Mouse (Mus musculus): ENCODE results near the gene Snhg11.
A peak's percentile ranks its signal among the peaks of the same experiment; 100 is the strongest.
"Not testable (repeated sequence)": the region's sequence is repeated elsewhere in the genome, so short reads cannot be mapped to it uniquely, and the experiment has no call there.

Gene Snhg11

DNA sequence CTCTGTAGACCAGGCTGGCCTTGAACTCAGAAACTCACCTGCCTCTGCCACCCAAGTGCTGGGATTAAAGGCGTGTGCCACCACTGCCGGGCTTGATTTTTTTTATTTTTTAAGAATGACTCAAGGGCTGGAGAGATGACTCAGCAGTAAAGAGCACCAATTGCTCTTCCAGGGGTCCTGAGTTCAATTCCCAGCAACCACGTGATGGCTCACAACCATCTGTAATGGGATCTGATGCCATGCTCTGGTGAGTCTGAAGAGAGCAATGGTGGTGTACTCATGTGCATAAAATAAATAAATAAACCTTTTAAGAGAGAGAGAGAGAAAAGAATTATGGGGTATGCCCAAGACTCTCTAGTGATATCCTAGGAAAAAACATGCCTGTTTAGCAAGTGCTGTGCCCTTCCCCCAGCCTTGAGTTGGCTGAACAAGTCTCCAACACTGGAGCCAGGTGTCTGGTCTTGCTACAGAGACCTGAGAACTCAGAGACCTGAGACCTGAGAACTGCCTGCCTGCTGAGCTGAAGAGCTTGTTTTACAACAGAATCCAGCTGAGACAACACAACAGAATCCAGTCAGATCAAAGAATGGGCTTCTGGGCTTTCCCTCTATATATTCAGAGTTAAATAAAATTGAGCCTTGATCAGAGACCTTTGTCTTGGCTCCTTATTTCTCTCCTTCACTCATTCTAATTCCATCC, 5.8 kb upstream of the Snhg11 start:
- no peak for DNase-seq

DNA sequence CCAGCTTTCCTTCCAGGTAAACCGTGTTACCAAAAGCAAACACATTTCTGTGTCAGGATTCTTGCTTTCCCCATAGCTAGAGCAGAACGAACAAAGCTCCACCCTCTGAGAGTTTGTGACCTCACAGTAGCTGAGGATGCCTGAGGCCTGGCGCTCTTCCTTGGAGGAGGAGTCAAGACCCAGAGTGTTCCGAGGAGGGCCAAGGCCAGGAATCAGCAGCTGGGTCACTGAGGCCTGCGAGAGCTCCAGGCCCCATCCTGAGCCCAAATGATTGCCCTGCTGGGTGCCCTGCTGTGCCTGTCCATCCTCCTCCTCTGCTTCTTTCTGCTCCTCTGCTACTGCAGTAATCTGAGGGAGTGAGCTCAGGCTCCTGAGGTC, 5.3 kb upstream of the Snhg11 start:
- DNase-seq = no peak

DNA sequence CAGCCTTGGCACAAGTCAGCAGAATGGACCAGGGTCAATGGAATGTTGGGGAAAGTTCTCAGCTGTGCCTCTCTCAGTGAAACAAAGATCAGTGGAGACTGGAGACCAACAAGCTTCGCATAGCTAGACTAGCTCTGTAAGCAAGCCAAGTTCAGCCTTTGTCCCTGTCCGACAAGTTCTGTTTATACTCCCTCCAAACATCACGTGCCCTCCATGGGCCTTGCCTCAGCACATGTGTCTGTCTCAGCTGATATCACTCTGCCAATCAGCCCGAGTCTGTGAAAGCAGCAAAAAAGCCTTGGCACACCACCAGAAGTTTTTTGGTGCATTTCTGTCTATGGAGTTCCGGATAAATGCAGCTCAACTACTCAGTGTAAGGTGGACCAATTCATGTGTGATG, 2.4 kb upstream of the Snhg11 start:
- no peak for DNase-seq

DNA sequence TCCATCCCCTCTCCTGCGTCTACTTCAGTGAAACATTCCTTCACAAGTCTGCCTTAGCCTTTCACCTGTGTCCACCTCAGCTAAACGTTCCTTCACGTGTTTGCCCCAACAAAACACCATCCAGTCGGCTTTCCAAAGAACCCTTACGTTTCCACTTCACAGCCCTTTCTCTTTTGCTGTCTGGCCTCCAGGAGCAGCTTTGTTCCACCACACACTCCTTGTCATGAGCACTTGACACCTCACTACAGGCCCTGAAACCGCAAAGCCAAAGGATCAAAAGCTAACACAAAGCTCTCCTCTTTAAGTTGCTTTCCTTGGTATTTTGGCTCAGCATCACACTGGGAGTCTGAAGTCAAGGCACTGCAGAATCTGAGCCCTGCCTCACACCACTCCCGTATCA, 1.9 kb upstream of the Snhg11 start:
- no peak for DNase-seq

DNA sequence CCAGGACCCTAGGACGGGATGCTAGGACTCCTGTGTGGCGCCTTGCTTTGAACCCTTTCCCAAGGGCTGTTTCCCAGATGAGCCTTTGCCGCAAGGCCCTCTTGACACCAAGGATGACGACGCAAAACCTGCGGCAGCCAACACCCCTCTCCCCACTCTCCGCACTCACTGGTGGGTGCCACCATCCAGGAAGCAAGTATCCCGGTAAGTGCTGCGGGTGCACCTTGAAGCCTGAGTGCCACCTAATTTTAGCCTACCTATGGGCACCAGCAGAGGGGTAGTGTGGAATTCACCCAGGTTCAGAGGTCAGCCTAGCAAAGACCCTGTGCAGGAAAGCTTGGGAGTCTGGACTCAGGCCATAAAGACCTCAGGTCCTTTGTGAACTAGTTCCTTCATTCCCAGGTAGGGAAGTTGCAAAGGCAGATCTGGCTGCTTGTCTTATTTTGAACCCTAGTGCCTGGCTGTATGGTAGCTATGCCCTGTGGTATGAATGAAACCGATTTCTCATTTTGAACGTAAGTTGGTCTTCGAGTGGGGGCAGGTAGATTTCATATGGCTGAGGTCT, 767 bp downstream of the Snhg11 start:
- peak; percentile 24 to 36 for DNase-seq

DNA sequence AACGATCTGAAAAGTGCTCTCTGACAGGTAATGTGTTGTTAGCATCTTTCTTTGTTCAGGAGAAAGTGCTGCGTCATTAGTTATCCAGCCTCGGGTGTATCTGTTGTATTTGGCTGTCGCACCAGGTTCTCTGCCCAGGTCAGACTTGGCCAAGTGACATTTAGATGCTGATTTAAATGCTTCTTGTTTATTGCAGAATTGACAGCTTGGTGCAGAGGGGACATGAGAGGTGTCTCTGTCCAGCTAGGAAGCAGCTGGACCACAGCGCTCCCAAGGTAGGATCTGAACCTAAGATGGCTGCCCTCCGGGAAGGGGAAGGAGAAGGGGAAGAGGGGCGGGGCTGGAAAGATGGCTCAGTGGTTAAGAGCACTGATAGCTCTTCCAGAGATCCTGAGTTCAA, 1.4 kb downstream of the Snhg11 start:
- DNase-seq = peak; percentile 35 to 43

DNA sequence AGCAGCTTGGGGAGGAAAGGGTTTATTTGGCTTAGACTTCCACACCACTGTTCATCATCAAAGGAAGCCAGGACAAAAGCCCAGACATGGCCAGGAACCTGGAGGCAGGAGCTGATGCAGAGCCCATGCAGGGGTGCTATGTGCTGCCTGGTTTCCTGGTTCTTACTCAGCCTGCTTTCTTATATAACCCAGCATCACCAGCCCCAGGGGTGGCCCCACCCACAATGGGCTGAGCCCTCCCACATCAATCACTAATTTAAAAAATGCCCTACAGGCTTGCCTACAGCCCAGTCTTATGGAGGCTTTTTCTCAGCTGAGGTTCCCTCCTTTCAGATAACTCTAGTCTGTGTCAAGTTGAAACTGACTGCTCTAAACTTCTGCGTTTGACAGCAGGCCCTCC, 2.4 kb downstream of the Snhg11 start:
- no peak for DNase-seq

DNA sequence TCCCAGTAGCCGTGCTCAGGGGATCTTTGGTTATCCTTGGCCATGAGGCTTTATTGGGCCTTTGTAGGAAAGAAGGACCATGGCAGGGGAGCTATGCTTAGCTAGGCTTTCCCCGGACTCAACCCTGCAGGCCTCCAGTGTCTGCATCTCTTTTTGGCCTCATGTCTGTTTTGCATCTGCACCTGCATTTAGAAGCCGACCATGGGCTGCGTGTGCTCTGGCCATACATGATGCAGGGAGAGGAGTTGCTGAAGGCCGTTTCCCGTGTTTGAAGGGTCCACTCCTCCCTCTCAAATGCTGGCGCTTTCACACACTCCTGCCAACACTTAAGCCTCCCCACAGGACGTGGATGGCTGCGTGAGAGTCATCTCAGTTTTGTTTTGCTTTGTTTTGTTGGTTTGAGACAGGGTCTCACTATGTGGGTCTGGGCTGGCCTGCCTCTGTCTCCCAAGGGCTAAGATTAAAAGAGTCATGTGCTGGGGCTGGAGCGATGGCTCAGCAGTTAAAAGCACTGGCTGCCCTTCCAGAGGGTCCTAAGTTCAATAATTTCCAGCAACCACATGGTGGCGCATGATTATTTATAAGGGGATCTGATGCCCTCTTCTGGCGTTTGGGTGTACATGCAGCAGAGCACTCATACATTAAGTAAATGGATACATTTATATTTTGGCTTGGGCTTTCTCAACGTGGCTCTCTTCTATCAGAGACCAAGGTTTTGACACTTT, 4.1 kb downstream of the Snhg11 start:
- DNase-seq = peak; percentile 43 to 57

DNA sequence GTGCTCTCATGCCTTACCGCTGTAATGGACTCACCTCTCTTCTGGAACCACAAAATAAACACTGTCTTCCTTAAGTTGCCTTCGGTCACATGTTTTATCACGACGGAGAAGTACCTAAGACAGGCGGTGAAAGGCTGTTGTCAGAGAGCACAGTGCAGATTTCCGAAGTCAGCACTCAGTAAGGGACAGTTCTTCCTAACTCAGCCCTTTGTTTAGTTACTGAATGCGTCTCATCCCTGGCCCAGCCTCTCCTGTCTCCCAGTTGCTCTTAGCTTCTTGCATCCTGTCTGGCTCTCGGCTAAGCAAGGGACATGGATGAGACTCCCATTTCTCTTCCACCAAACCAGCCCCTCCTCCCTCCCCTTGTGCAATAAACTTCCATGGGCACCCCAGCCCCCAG, 10.6 kb downstream of the Snhg11 start:
- DNase-seq = no peak

DNA sequence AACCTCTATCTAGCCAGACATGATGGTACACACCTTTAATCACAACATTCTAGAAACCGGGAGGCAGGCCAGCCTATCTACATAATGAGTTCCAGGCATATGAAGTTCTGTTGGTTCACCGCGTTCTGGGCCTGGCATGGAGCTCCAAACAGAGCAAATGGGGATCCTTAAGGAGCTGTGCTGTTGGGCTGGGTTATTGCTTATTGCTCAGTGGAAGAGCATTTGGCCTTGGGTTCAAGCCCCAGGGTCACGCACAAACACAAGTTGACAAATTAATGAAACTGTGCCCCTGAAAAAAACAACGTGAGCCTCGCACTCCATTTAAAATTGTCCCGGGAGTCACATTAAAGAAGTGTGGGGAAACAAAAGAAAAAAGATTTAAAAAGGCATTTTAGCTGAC, 14.0 kb downstream of the Snhg11 start:
- no peak for DNase-seq

DNA sequence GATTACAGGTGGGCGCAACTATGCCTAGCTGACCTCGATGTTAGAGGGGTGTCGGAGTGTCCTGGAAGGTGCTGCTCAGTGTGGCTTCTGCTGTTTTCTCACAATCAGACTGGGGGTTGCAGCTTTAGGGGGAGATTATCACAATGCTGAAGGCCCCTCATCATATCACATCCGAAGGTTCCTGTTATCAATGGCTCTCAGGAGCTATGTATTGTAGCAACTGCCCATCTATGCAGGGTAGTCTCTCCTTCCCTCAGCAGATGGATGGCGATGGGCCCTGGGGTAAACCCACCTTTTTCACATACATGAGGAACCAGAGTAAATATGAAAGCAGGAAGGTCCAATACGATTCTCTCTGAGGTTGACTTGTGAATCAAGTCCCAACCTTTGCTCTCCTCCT, 20.9 kb downstream of the Snhg11 start:
- DNase-seq = no peak

DNA sequence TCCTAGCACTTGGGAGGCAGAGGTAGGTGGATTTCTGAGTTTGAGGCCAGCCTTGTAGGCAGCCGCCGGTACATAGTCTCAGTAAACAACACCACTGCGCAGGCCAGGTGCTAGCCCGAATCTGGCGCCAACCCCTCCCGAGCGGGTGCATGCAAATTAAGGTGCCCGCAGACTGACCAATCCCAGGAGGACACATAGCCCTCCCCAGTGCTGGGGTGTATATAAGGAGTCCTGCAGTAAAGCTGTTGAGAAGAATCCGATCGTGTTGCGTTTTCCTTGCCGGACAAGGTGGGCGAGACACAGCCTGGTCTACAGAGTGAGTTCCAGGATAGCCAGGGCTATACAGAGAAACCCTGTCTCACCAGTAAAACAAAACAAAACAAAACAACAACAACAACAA, 21.7 kb downstream of the Snhg11 start:
- DNase-seq = not testable (repeated sequence)

DNA sequence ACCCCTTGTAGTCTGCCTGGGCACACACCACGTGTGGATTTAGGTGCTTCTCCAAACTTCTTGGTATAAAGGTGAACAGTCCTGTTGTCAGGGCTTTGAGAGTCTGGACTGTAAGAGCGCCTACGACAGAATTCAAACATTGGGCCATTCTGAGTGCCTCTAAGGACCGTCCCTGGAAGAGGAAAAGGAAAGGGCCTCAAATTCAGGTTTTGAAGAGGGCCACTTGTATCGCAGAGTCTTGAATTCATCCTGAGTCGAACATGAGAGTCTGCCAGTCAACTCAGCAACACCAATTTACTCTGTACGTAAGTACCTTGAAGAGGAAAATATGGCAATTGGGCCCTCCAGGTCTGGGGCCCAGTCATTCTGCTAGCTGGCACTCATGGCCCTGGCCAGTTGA, 27.5 kb downstream of the Snhg11 start:
- no peak for DNase-seq

DNA sequence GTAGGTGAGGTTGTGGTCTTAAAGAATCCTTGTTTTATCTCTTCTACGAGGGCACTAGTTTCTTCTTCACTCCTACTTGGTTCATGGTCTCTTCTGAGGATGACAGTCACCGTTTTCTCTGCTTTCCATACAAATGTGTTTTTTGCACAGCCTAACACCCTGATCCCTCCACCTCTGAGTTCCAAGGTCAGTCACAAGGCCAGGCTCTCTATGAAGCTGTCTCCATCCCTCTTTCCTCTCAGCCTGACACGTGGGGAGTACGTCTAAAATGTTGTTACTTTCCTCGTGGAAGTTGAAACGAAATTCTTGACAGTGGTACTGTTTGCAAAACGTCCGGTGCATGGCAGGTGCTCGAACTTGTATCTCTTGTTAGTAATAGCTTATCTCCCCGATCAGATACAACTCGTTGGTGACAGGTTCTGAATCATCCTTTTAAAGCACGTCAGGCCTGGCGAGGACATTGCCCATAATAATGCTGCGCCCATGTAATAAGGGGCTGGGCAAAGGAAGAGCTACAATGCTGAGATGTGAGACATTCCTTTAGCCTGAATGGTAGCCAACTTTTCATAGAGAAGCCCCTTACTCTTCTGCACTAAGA, 33.7 kb downstream of the Snhg11 start:
- DNase-seq = no peak

DNA sequence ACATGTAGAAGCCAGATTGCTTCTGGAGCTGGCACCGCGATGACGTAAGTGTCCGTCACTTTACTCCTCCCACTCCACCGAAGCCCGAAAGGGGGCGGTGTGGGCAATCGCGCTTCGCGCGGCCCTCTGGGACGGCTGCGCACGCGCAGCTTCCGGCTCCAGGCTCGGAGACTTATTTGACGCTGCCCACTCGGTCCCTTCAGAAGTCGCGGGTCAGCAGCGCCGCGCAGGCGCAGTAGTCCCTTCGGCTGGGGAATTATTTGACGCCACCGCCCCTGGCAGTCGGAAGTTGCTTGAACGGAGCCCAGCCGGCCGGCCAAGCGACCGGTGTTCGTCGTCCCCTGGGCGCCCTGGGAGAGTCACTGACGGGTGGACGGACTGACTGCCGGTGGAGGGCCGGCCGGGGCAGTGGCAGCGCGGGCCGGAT, 34.2 kb downstream of the Snhg11 start, which contains the start of gene Ralgapb:
TSS of gene Ralgapb (plus strand) at position 254 of the 427 bp plus-strand sequence.
- peak; percentile 99 for DNase-seq

DNA sequence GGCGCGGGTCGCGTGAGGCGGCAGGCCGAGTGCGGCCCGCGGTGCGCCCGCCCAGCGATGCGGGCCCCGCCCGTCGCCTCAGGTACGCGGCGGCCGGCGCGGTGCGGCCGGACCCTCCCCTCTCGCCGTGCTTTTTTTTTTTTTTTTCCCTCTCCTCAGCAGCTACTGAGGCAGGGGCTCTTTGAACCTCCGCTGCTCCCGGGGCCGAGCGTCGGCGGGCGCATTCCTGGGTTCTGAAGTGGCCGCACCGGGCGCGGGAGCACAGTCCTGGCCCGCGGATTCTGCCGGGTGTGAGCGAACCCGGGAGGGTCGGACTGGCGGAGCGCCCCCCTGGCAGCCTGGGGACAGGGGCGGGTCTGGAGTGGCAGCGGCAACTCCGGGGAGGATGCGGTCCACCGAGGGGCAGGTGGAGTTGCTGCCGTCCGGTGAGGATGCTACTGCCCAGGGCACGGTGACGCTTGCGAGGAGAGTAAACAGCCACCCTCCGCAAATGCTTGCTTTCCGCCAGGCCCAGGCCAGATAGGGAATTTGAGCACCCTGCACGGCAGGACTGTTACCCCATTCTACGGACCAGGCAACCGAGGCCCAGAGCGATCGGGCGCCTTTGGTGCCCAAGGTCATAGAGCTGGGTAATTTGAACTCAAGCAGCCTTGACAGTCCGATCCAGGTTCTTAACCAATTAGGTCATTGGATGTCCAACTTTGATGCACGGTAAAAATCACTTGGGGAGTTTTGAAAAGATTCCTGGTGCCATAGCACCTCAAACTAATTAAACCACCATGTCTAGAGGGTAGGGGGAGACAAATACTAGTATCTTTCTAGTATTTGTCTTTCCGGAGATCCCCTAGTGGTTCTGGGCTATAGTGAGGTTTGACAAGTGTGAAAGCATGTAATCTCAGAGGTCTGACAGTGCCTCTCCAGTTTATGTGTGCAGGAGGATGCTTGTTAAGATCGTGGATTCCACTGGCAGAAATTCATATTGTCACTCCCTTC, 34.9 kb downstream of the Snhg11 start:
- DNase-seq = peak; percentile 36 to 43

DNA sequence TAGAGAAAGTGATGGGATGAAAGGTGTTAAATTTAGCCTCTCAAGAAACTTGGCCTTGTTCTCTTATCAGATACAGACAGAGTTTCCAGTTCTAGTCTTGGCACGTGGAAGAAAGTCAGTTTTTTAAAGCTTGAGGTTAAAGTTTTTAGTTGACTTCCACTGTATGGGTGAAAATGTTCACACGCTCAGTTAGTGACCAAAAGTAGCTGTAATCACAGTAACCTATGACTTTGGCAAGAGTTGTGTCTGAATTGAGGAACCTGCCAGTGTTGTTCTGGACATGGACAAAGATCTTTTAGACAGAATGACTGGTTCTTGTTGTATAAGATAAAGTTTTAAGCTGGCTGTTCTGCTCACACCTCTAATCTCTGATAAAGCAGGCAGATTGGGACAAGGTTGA, 37.8 kb downstream of the Snhg11 start:
- DNase-seq = no peak

DNA sequence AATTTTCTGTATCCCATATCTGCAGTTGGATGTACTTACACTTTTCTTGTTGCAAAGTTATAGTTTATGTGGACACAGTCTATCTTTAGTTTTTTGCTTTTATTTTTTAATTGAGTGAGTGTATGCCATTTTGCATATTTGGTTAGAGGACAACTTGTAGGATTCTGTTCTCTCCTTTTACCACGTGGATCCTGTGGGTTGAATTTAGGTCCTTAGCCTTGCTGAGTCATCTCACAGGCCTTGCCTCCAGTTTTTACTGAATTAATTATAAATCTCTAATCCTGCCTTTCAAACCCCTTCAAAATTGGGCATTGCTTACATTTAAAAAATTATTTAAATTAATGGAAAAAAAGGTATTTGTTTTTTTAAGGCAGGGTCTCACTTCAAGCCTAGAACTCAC, 40.4 kb downstream of the Snhg11 start:
- DNase-seq = no peak

DNA sequence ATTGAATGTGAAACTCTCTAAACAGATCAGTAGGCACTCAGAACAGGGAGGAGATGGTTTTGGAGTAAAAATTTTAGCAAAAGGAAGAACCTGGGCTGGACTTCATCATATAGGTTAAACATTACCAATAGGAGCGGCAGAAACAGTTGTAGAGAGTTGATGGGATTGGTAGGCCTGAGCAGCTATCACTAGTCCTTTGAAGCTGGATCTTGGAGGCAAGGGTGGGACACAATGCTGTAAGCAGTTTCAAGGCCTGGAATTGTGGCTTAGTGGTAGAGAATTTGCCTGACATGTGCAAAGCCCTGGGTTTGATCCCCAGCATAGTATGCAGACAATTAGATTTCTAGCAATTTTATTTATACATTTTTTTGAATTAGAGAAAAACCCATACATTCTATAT, 43.2 kb downstream of the Snhg11 start:
- DNase-seq = no peak

Data from cerebellum, postnatal 36 days (tissue).